Mouse (Mus musculus): ENCODE results near the gene Tube1. TPM values are rescaled to one million over a fixed set of nuclear protein-coding genes. Genes with fewer than 3 reads are reported as not detected.
A peak's percentile ranks its signal among the peaks of the same experiment; 100 is the strongest.

Gene Tube1
- polyA plus RNA-seq, 1 experiment from 2014 or later = 26.2 TPM

- WGBS = 7% methylated on average over 8 of the region's 8 CpGs
- no peak overlapping the region for H3K4me3 ChIP-seq (ENCODE audit: low read depth, low read length)
- H3K27me3 ChIP-seq (ENCODE audit: control insufficient read depth, insufficient read depth, low read length) = no peaks in the 10 kb centered on the region
- H3K4me1 ChIP-seq (ENCODE audit: control insufficient read depth, insufficient read depth, low read length) = no peaks in the 10 kb centered on the region
- H3K27ac ChIP-seq (replicated peaks; ENCODE audit: low read depth, low read length) = no peak overlapping the region
- peak overlapping the region; percentile 22 for H3K4me2 ChIP-seq (ENCODE audit: low read depth, low read length)
- H3K36me3 ChIP-seq (replicated peaks; ENCODE audit: control insufficient read depth, insufficient read depth, low read depth, low read length) = no peaks in the 10 kb centered on the region
- no peak overlapping the region for H3K9ac ChIP-seq (replicated peaks; ENCODE audit: low read length)
- DNase-seq (ENCODE audit: low spot score) (peak; percentile 75), ATAC-seq (replicated peaks; ENCODE audit: insufficient number of reproducible peaks, low FRiP score, low TSS enrichment, low read depth) (no peak)
- no peaks in the 10 kb centered on the region for H3K9me3 ChIP-seq (replicated peaks; ENCODE audit: control insufficient read depth, low read length)
Measured at GRCm38 (mm10) chr10:39170181-39170580, 36.4 kb downstream of the Tube1 start.

- Histone ChIP-seq H3K9ac (replicated peaks; ENCODE audit: low read length) (no peak overlapping the region), H3K27ac (replicated peaks; ENCODE audit: low read depth, low read length) (no peak overlapping the region), H3K4me3 (ENCODE audit: low read depth, low read length) (no peak overlapping the region), H3K27me3 (ENCODE audit: control insufficient read depth, insufficient read depth, low read length) (no peaks in the 10 kb centered on the region), H3K4me2 (ENCODE audit: low read depth, low read length) (no peak overlapping the region), H3K4me1 (ENCODE audit: control insufficient read depth, insufficient read depth, low read length) (no peaks in the 10 kb centered on the region), H3K9me3 (replicated peaks; ENCODE audit: control insufficient read depth, low read length) (no peaks in the 10 kb centered on the region), H3K36me3 (replicated peaks; ENCODE audit: control insufficient read depth, insufficient read depth, low read depth, low read length) (no peaks in the 10 kb centered on the region)
- WGBS = 17% methylated on average over 6 of the region's 6 CpGs
- DNase-seq (ENCODE audit: low spot score) = peak; percentile 11
- no peak for ATAC-seq (replicated peaks; ENCODE audit: insufficient number of reproducible peaks, low FRiP score, low TSS enrichment, low read depth)
Measured at GRCm38 (mm10) chr10:39170706-39171105, 36.9 kb downstream of the Tube1 start.

GRCm38 (mm10) chr10:39171134-39171533, 37.4 kb downstream of the Tube1 start:
- peak; percentile 86 for ATAC-seq (replicated peaks; ENCODE audit: insufficient number of reproducible peaks, low FRiP score, low TSS enrichment, low read depth)
- peak overlapping the region; percentile 74 for H3K27ac ChIP-seq (replicated peaks; ENCODE audit: low read depth, low read length)
- peak; percentile 94 for DNase-seq (ENCODE audit: low spot score)
- H3K27me3 ChIP-seq (ENCODE audit: control insufficient read depth, insufficient read depth, low read length) = no peaks in the 10 kb centered on the region
- no peaks in the 10 kb centered on the region for H3K9me3 ChIP-seq (replicated peaks; ENCODE audit: control insufficient read depth, low read length)
- H3K9ac ChIP-seq (replicated peaks; ENCODE audit: low read length) = 0 out of 2 replicates have a peak overlapping the region, but pooled peaks have one; percentile 18
- peak overlapping the region; percentile 32 for H3K4me3 ChIP-seq (ENCODE audit: low read depth, low read length)
- WGBS = under 1% methylated on average over 19 of the region's 19 CpGs
- no peaks in the 10 kb centered on the region for H3K36me3 ChIP-seq (replicated peaks; ENCODE audit: control insufficient read depth, insufficient read depth, low read depth, low read length)
- peak overlapping the region; percentile 55 for H3K4me2 ChIP-seq (ENCODE audit: low read depth, low read length)
- H3K4me1 ChIP-seq (ENCODE audit: control insufficient read depth, insufficient read depth, low read length) = no peaks in the 10 kb centered on the region

- ATAC-seq (replicated peaks; ENCODE audit: insufficient number of reproducible peaks, low FRiP score, low TSS enrichment, low read depth) = peak; percentile 62
- H3K4me1 ChIP-seq (ENCODE audit: control insufficient read depth, insufficient read depth, low read length) = no peaks in the 10 kb centered on the region
- H3K4me3 ChIP-seq (ENCODE audit: low read depth, low read length) = peak overlapping the region; percentile 32
- H3K27ac ChIP-seq (replicated peaks; ENCODE audit: low read depth, low read length) = peak overlapping the region; percentile 74
- no peaks in the 10 kb centered on the region for H3K36me3 ChIP-seq (replicated peaks; ENCODE audit: control insufficient read depth, insufficient read depth, low read depth, low read length)
- H3K4me2 ChIP-seq (ENCODE audit: low read depth, low read length) = peak overlapping the region; percentile 55
- no peaks in the 10 kb centered on the region for H3K9me3 ChIP-seq (replicated peaks; ENCODE audit: control insufficient read depth, low read length)
- WGBS = 14% methylated on average over 26 of the region's 26 CpGs
- no peaks in the 10 kb centered on the region for H3K27me3 ChIP-seq (ENCODE audit: control insufficient read depth, insufficient read depth, low read length)
- DNase-seq (ENCODE audit: low spot score) = peak; percentile 93
- H3K9ac ChIP-seq (replicated peaks; ENCODE audit: low read length) = 0 out of 2 replicates have a peak overlapping the region, but pooled peaks have one; percentile 18
Measured at GRCm38 (mm10) chr10:39171603-39172539, 38.1 kb downstream of the Tube1 start.

GRCm38 (mm10) chr10:39172540-39172931, 38.8 kb downstream of the Tube1 start:
- H3K27ac ChIP-seq (replicated peaks; ENCODE audit: low read depth, low read length) = no peak overlapping the region; the same call in 1 of the 2 replicates
- no peak for ATAC-seq (replicated peaks; ENCODE audit: insufficient number of reproducible peaks, low FRiP score, low TSS enrichment, low read depth)
- H3K27me3 ChIP-seq (ENCODE audit: control insufficient read depth, insufficient read depth, low read length) = no peaks in the 10 kb centered on the region
- H3K4me1 ChIP-seq (ENCODE audit: control insufficient read depth, insufficient read depth, low read length) = no peaks in the 10 kb centered on the region
- H3K4me3 ChIP-seq (ENCODE audit: low read depth, low read length) = no peak overlapping the region
- H3K36me3 ChIP-seq (replicated peaks; ENCODE audit: control insufficient read depth, insufficient read depth, low read depth, low read length) = no peaks in the 10 kb centered on the region
- H3K4me2 ChIP-seq (ENCODE audit: low read depth, low read length) = peak overlapping the region; percentile 55; the same call in 1 of the 2 replicates
- H3K9me3 ChIP-seq (replicated peaks; ENCODE audit: control insufficient read depth, low read length) = no peaks in the 10 kb centered on the region
- WGBS = 73% methylated on average over 6 of the region's 6 CpGs
- no peak overlapping the region for H3K9ac ChIP-seq (replicated peaks; ENCODE audit: low read length)
- DNase-seq (ENCODE audit: low spot score) = no peak

GRCm38 (mm10) chr10:39173077-39173476, 39.3 kb downstream of the Tube1 start:
- no peak overlapping the region for H3K4me3 ChIP-seq (ENCODE audit: low read depth, low read length)
- H3K27me3 ChIP-seq (ENCODE audit: control insufficient read depth, insufficient read depth, low read length) = no peaks in the 10 kb centered on the region
- DNase-seq (ENCODE audit: low spot score) = peak; percentile 59
- H3K9ac ChIP-seq (replicated peaks; ENCODE audit: low read length) = no peak overlapping the region
- H3K27ac ChIP-seq (replicated peaks; ENCODE audit: low read depth, low read length) = no peak overlapping the region; the same call in 1 of the 2 replicates
- ATAC-seq (replicated peaks; ENCODE audit: insufficient number of reproducible peaks, low FRiP score, low TSS enrichment, low read depth) = no peak
- H3K4me1 ChIP-seq (ENCODE audit: control insufficient read depth, insufficient read depth, low read length) = no peaks in the 10 kb centered on the region
- H3K36me3 ChIP-seq (replicated peaks; ENCODE audit: control insufficient read depth, insufficient read depth, low read depth, low read length) = no peaks in the 10 kb centered on the region
- H3K9me3 ChIP-seq (replicated peaks; ENCODE audit: control insufficient read depth, low read length) = no peaks in the 10 kb centered on the region
- H3K4me2 ChIP-seq (ENCODE audit: low read depth, low read length) = no peak overlapping the region
- WGBS = 23% methylated on average over 13 of the region's 13 CpGs

- ATAC-seq (replicated peaks; ENCODE audit: insufficient number of reproducible peaks, low FRiP score, low TSS enrichment, low read depth) = no peak
- Histone ChIP-seq H3K4me1 (ENCODE audit: control insufficient read depth, insufficient read depth, low read length) (no peaks in the 10 kb centered on the region), H3K4me3 (ENCODE audit: low read depth, low read length) (no peak overlapping the region), H3K36me3 (replicated peaks; ENCODE audit: control insufficient read depth, insufficient read depth, low read depth, low read length) (no peaks in the 10 kb centered on the region), H3K27me3 (ENCODE audit: control insufficient read depth, insufficient read depth, low read length) (no peaks in the 10 kb centered on the region), H3K9me3 (replicated peaks; ENCODE audit: control insufficient read depth, low read length) (no peaks in the 10 kb centered on the region), H3K27ac (replicated peaks; ENCODE audit: low read depth, low read length) (no peak overlapping the region), H3K9ac (replicated peaks; ENCODE audit: low read length) (no peak overlapping the region), H3K4me2 (ENCODE audit: low read depth, low read length) (no peak overlapping the region)
- 84% methylated on average over 5 of the region's 5 CpGs for WGBS
- no peak for DNase-seq (ENCODE audit: low spot score)
Measured at GRCm38 (mm10) chr10:39176981-39177380, 43.2 kb downstream of the Tube1 start.

GRCm38 (mm10) chr10:39184864-39185544, 51.2 kb downstream of the Tube1 start:
- Histone ChIP-seq H3K9me3 (replicated peaks; ENCODE audit: control insufficient read depth, low read length) (no peaks in the 10 kb centered on the region), H3K4me2 (ENCODE audit: low read depth, low read length) (no peak overlapping the region), H3K27ac (replicated peaks; ENCODE audit: low read depth, low read length) (no peak overlapping the region), H3K4me3 (ENCODE audit: low read depth, low read length) (no peak overlapping the region), H3K9ac (replicated peaks; ENCODE audit: low read length) (no peak overlapping the region), H3K36me3 (replicated peaks; ENCODE audit: control insufficient read depth, insufficient read depth, low read depth, low read length) (no peaks in the 10 kb centered on the region), H3K4me1 (ENCODE audit: control insufficient read depth, insufficient read depth, low read length) (no peaks in the 10 kb centered on the region), H3K27me3 (ENCODE audit: control insufficient read depth, insufficient read depth, low read length) (no peaks in the 10 kb centered on the region)
- WGBS = 87% methylated on average over 8 of the region's 8 CpGs
- DNase-seq (ENCODE audit: low spot score) = no peak
- ATAC-seq (replicated peaks; ENCODE audit: insufficient number of reproducible peaks, low FRiP score, low TSS enrichment, low read depth) = no peak

Data from embryonic facial prominence, embryonic 11.5 days (tissue).